Mouse (Mus musculus) limb, embryonic 15.5 days (tissue): ENCODE results near the gene Lsm14a. TPM values are rescaled to one million over a fixed set of nuclear protein-coding genes. Genes with fewer than 3 reads are reported as not detected.

Source experiments
- ATAC-seq: fragments of 200-750 bp; cut with Nextera tagmentation; 2 replicates; pipeline ENCODE4 v1.8.0; 2017; ENCODE audit warnings: low read depth, moderate TSS enrichment; ENCODE audit not compliant: insufficient number of reproducible peaks, low FRiP score, low TSS enrichment
- H3K27ac ChIP-seq: fragments of 300-500 bp; sonication (generic); 2 replicates; pipeline ENCODE4 v1.5.1; 2015; ENCODE audit warnings: moderate library complexity, mild to moderate bottlenecking, inconsistent platforms
- H3K27me3 ChIP-seq: fragments of 300-500 bp; sonication (generic); 2 replicates; pipeline ENCODE4 v1.6.1; 2015; ENCODE audit warnings: inconsistent platforms
- H3K36me3 ChIP-seq: fragments of 300-500 bp; sonication (generic); 2 replicates; pipeline ENCODE4 v1.6.1; 2015; ENCODE audit warnings: inconsistent platforms
- H3K4me1 ChIP-seq: fragments of 300-500 bp; sonication (generic); 2 replicates; pipeline ENCODE4 v1.6.1; 2015; ENCODE audit warnings: inconsistent platforms
- H3K4me2 ChIP-seq: fragments of 300-500 bp; sonication (generic); 2 replicates; pipeline ENCODE4 v1.6.1; 2015; ENCODE audit warnings: mild to moderate bottlenecking, inconsistent platforms
- H3K4me3 ChIP-seq: fragments of 300-500 bp; sonication (generic); 2 replicates; pipeline ENCODE4 v1.5.1; 2015; ENCODE audit warnings: mild to moderate bottlenecking, inconsistent platforms
- H3K9ac ChIP-seq: fragments of 300-500 bp; sonication (generic); 2 replicates; pipeline ENCODE4 v1.6.1; 2015; ENCODE audit warnings: inconsistent platforms
- H3K9me3 ChIP-seq: fragments of 300-500 bp; sonication (generic); 2 replicates; pipeline ENCODE4 v1.6.1; 2016; ENCODE audit warnings: inconsistent platforms
- WGBS: fragments of 180-500 bp; shearing (Covaris S2); methylation state at CpG from one replicate; pipeline ENCODE4 v1.1.7; 2015; 5-methylcytosine and 5-hydroxymethylcytosine counted together
- polyA plus RNA-seq: library from polyadenylated mRNA; unstranded; fragments of >200 nt; fragmentation: Nextera tagmentation; extraction: Ambion mirVana; gene quantifications from 2 replicates; pipeline ENCODE4 v1.2.1, GENCODE M21; 2015

Gene Lsm14a
- polyA plus RNA-seq, 1 experiment from 2014 or later, result 82.7 TPM

DNA sequence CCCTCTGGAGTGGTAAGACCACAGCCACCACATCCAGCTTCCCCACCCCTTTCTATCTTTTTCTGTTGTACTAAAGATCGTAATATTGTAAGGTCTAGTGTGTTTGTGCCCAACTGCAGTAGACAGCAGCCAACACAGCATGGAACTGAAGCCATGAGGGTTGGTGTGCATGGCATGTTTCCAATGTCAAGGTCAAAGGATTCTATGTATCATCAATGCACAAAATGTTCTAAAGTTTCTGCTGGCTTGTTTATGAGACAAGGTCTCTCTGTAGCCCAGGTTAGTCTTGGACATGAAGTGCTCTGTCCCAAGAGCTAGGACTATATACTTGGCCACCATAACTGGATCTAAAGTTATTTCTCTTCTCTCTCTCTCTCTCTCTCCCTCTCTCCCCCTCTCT, 68.3 kb downstream of the Lsm14a start:
- Histone ChIP-seq H3K4me3 (no peak overlapping the region), H3K9me3 (0 out of 2 replicates have a peak, but pooled peaks cover 4% of the 10 kb centered on the region), H3K4me1 (no peaks in the 10 kb centered on the region), H3K4me2 (no peak overlapping the region), H3K27ac (no peak overlapping the region), H3K27me3 (no peaks in the 10 kb centered on the region), H3K36me3 (no peaks in the 10 kb centered on the region), H3K9ac (no peak overlapping the region)
- WGBS, result 97% methylated on average over 1 of the region's 1 CpGs
- ATAC-seq, result no peak

DNA sequence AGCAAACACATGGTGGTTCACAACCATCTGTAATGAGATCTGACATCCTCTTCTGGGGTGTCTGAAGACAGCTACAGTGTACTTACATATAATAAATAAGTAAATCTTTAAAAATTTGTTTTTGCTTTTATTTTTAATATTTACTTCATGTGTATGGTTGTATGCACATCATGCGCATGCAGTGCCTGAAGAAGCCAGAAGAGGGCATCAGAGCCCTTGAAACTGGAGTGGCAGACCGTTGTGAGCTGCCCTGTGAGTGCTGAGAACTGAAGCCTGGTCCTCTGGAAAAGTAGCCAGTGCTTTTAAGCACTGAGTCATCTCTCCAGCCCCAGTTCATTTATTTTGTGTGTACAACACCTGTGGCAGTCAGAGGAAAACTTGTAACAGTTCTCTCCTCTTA, 69.1 kb downstream of the Lsm14a start:
- Histone ChIP-seq H3K27me3 (no peaks in the 10 kb centered on the region), H3K4me2 (no peak overlapping the region), H3K9ac (no peak overlapping the region), H3K27ac (no peak overlapping the region), H3K36me3 (no peaks in the 10 kb centered on the region), H3K9me3 (0 out of 2 replicates have a peak, but pooled peaks cover 4% of the 10 kb centered on the region), H3K4me1 (peaks cover 3% of the 10 kb centered on the region; the same call in 1 of the 2 replicates), H3K4me3 (no peak overlapping the region)
- ATAC-seq, result no peak
- 88% methylated on average over 2 of the region's 2 CpGs for WGBS

DNA sequence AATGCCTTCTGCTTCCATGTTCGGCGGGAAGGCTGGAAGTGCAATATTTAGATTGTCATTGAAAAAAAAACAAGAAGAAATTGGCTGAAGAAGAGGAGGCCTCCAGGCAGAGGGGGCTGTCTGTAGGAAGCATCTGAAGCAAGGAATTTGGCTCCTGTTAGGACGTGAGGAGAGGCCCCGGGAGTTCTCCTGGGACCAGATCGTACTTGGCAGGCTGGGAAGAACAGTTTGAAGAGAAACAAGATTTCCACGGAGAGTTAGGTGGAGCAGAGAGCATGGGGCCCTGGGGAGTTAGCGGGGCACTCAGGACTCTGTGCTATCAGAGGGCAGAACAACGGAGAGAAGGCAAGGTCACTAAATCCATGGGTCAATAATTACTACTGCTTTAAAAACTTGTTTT, 69.8 kb downstream of the Lsm14a start:
- ATAC-seq, result no peak
- Histone ChIP-seq H3K4me2 (no peak overlapping the region), H3K27me3 (no peaks in the 10 kb centered on the region), H3K4me3 (no peak overlapping the region), H3K4me1 (peaks cover 8% of the 10 kb centered on the region), H3K36me3 (no peaks in the 10 kb centered on the region), H3K9ac (no peak overlapping the region), H3K9me3 (0 out of 2 replicates have a peak, but pooled peaks cover 4% of the 10 kb centered on the region), H3K27ac (no peak overlapping the region)
- WGBS, result 57% methylated on average over 8 of the region's 8 CpGs

DNA sequence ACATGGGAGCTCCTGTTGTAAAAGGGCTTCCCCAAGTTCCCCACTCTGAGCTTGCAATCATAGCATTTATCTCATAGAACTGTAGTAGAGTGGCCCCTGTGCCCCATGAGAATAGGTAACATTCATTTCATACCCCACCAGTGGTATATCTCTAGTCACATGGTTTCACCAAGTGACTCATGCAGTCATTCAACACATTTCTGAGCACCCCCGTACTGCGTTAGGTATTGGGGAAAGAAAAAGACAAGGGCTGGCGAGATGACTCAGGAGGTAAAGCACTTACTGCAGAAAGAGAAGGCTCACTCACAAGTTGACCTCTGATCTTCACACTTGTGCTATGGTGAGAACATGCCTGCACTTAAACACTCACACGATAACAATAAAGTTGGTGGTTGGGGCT, 71.2 kb downstream of the Lsm14a start:
- H3K36me3 ChIP-seq, result no peaks in the 10 kb centered on the region
- ATAC-seq, result no peak
- 88% methylated on average over 4 of the region's 4 CpGs for WGBS
- H3K4me1 ChIP-seq, result peaks cover 17% of the 10 kb centered on the region
- 0 out of 2 replicates have a peak, but pooled peaks cover 4% of the 10 kb centered on the region for H3K9me3 ChIP-seq
- no peak overlapping the region for H3K27ac ChIP-seq
- H3K9ac ChIP-seq, result no peak overlapping the region
- no peak overlapping the region for H3K4me3 ChIP-seq
- H3K27me3 ChIP-seq, result no peaks in the 10 kb centered on the region
- no peak overlapping the region for H3K4me2 ChIP-seq

DNA sequence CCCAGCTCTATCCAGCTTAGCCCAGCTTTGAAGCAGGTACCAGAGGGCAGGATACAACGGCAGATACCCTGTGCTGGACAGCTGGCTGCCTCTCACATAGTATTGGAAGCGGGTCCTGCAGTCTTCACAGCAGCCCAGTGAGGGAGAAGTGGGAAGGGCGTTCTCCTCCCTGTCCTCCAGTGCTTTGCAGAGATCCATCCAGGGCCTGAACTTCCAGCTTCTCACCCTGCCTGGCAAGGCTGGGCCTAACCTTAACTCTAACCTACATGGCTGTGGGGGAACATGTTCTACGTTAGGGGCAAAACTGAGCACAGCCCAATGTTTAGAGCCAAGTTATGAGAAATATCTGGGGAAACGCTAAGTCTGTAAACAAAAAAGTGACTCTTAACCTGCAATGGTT, 72.0 kb downstream of the Lsm14a start:
- ATAC-seq, result no peak
- H3K27ac ChIP-seq, result no peak overlapping the region
- H3K9ac ChIP-seq, result no peak overlapping the region
- no peaks in the 10 kb centered on the region for H3K27me3 ChIP-seq
- H3K9me3 ChIP-seq, result 0 out of 2 replicates have a peak, but pooled peaks cover 4% of the 10 kb centered on the region
- H3K4me1 ChIP-seq, result peaks cover 17% of the 10 kb centered on the region
- WGBS, result 79% methylated on average over 5 of the region's 5 CpGs
- H3K36me3 ChIP-seq, result no peaks in the 10 kb centered on the region
- no peak overlapping the region for H3K4me3 ChIP-seq
- H3K4me2 ChIP-seq, result no peak overlapping the region

DNA sequence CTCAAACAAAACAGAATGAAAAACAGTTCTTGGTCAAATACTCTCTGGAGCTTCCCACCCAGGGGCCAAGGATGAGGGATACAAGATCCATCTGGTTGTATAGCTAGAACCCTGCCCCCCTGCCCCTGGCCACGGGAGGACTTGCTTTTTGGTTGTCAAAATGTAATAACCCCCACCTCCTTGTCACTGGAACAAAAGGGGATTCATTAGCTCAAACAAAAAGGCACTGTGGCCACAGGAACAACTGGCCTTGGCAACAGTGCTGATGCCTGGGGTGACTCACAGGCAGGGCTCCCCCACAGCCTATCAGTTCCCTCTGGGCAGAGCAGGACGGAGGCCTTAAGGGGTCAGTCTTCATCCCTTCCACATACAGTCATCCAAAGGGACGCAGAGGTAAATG, 73.2 kb downstream of the Lsm14a start:
- no peak overlapping the region for H3K4me2 ChIP-seq
- H3K9me3 ChIP-seq, result 0 out of 2 replicates have a peak, but pooled peaks cover 4% of the 10 kb centered on the region
- no peaks in the 10 kb centered on the region for H3K36me3 ChIP-seq
- H3K4me3 ChIP-seq, result no peak overlapping the region
- no peaks in the 10 kb centered on the region for H3K27me3 ChIP-seq
- no peak for ATAC-seq
- no peak overlapping the region for H3K9ac ChIP-seq
- H3K27ac ChIP-seq, result no peak overlapping the region
- WGBS, result 52% methylated on average over 3 of the region's 3 CpGs
- peaks cover 17% of the 10 kb centered on the region for H3K4me1 ChIP-seq

DNA sequence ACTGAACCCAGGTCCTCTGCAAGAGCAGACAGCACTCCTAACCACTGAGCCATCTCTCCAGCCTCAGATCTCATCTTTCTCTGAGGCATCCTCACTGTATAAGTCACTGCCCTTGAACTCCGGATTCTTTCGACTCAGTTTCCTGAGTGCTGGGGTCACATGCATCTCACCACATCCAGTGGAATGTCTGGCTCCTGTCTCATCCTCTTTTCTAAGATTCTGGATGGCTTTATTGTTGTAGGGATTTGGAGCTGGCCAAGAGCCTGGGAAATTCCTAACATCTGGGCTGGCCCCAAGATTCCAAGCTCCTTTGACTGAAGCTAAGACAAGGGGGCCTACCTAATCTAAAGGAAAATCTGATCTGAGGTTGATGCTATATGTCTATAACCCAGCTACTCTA, 74.0 kb downstream of the Lsm14a start:
- 0 out of 2 replicates have a peak, but pooled peaks cover 2% of the 10 kb centered on the region for H3K9me3 ChIP-seq
- no peak overlapping the region for H3K9ac ChIP-seq
- 53% methylated on average over 2 of the region's 2 CpGs for WGBS
- no peak for ATAC-seq
- peaks cover 17% of the 10 kb centered on the region for H3K4me1 ChIP-seq
- H3K36me3 ChIP-seq, result no peaks in the 10 kb centered on the region
- no peaks in the 10 kb centered on the region for H3K27me3 ChIP-seq
- no peak overlapping the region for H3K4me2 ChIP-seq
- H3K27ac ChIP-seq, result peak overlapping the region; percentile 89
- H3K4me3 ChIP-seq, result no peak overlapping the region

DNA sequence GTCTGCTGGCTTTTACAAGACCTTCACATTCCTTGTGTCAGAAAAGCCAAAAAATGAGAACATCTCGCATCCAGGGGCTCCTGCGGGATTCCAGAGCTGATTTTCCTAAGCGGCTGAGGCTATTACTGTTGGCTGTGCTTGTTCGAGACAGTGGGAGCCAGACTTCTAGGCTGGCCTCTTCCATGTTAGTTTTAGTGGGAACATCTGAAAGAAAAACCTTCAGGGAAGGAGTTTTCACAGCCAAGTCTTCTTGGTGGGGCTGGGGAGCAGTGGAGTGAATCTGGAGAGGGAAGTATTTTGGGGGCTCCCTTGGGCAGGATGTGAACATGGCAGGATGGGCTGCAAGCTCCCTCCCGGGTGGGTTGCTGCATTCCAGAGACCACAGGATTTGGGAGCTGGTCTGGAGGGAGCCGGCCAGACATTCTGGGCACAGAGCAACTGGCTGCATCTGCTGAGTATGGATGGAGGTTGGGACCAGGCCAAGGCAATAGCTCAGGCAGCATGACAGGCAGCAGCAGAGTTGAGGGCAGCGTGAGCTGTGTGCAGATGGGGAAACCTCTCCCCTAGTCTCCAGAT, 75.1 kb downstream of the Lsm14a start:
- Histone ChIP-seq H3K27me3 (no peaks in the 10 kb centered on the region), H3K4me1 (peaks cover 17% of the 10 kb centered on the region), H3K4me2 (no peak overlapping the region), H3K9ac (no peak overlapping the region), H3K4me3 (no peak overlapping the region), H3K36me3 (no peaks in the 10 kb centered on the region), H3K27ac (peak overlapping the region; percentile 89), H3K9me3 (no peaks in the 10 kb centered on the region)
- 23% methylated on average over 7 of the region's 7 CpGs for WGBS
- peak; percentile 86 for ATAC-seq

DNA sequence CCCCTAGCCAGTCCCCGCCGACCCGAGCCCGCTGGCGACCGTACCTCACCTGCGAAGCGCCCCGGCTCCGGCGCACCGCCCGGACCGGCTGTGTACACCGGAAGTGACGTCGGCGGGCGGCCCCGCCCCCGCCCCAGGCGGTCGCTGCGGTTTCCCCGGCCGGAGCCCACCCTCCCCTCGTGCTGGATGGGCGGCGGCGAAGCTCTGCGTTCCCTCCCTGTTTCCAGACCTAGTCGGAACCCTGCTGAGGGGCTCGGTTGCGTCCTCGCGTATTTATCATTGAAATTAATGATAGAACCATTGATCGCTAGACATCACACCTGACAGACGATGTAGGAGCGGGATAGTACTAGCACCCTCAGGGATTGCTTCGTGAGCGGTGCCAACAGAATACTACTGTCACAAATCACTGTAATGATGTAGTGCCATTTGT, 79.7 kb downstream of the Lsm14a start, which contains the start of gene 4931406P16Rik:
TSS of gene 4931406P16Rik (minus strand) at position 109 of the 433 bp plus-strand sequence.
- H3K27ac ChIP-seq, result peak within 1 kb of the TSS; percentile 84
- WGBS, result under 1% methylated on average over 41 of the region's 41 CpGs
- H3K9me3 ChIP-seq, result no peaks in the 10 kb centered on the region
- peak within 1 kb of the TSS; percentile 93 for H3K9ac ChIP-seq
- ATAC-seq, result peak; percentile 74
- no peaks in the 10 kb centered on the region for H3K27me3 ChIP-seq
- H3K4me3 ChIP-seq, result peak within 1 kb of the TSS; percentile 92
- no peaks in the 10 kb centered on the region for H3K36me3 ChIP-seq
- peaks cover 16% of the 10 kb centered on the region for H3K4me1 ChIP-seq
- peak within 1 kb of the TSS; percentile 70 for H3K4me2 ChIP-seq

DNA sequence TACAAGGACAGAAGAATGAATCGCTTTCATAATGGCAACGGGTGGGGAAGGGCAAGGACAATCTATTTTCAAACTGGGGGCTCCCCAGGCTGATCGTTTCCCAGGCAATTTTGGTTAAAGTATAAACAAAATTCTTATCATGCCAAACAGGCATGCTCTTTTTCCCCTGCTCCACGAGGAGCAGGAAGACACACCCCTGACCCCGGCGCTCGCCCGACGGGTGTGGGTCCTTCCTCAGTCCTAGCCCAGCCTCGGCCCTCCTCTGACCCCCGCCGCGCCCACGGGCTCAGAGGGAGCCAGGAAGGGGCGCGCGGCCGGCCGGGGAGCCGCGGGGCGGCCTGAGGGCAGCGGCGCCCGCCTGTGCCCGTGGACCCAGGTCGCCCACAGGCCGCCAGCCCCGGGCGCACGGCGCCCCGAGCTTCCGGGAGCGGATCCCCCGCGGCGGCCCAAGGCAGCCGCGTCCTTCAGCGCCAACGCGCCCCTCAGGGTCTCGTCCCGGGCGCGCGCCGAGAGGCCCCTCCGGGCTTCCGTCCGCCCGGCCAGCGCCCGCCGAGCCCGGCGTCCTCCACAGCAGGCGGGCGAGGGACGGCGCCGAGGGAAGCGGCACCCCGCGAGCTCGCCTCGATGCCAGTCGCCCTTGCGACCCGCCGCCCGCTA, 80.2 kb downstream of the Lsm14a start:
- WGBS, result under 1% methylated on average over 55 of the region's 73 CpGs
- H3K9ac ChIP-seq, result peak overlapping the region; percentile 93
- H3K36me3 ChIP-seq, result no peaks in the 10 kb centered on the region
- no peaks in the 10 kb centered on the region for H3K9me3 ChIP-seq
- peak overlapping the region; percentile 84 for H3K27ac ChIP-seq
- peaks cover 10% of the 10 kb centered on the region for H3K4me1 ChIP-seq
- H3K27me3 ChIP-seq, result no peaks in the 10 kb centered on the region
- peak; percentile 68 for ATAC-seq
- peak overlapping the region; percentile 92 for H3K4me3 ChIP-seq
- H3K4me2 ChIP-seq, result peak overlapping the region; percentile 70

DNA sequence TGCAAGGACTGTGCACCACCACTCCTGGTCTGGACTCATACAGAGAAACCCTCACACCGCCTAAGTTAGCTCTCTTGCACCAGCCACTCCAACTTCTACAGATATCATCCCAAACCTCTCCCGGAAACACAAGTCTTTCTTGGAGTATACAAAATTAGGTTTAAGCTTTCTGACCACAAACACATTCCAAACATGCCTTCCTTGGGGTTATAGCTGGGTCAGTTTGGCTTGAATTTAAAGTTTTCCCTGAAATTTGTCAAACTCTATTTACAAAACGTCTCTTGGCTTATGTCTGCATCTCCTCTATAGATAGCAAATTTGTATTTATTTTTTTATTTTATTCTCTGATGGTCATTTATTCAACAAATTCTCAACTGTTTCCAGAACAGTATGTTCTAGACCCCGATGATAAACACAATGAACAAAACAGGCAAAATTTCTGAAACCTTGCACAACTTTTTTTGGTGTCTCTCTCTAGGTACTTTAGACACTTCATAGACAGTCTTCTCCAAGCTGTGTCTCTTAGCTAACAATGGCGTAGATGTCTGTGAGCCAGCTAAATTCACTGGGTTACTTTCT, 83.8 kb downstream of the Lsm14a start:
- no peaks in the 10 kb centered on the region for H3K9me3 ChIP-seq
- H3K4me3 ChIP-seq, result no peak overlapping the region
- H3K4me1 ChIP-seq, result peaks cover 6% of the 10 kb centered on the region; the same call in 1 of the 2 replicates
- no peak overlapping the region for H3K4me2 ChIP-seq
- WGBS, result 65% methylated on average over 5 of the region's 5 CpGs
- H3K9ac ChIP-seq, result no peak overlapping the region
- no peaks in the 10 kb centered on the region for H3K36me3 ChIP-seq
- no peaks in the 10 kb centered on the region for H3K27me3 ChIP-seq
- no peak overlapping the region for H3K27ac ChIP-seq
- no peak for ATAC-seq

DNA sequence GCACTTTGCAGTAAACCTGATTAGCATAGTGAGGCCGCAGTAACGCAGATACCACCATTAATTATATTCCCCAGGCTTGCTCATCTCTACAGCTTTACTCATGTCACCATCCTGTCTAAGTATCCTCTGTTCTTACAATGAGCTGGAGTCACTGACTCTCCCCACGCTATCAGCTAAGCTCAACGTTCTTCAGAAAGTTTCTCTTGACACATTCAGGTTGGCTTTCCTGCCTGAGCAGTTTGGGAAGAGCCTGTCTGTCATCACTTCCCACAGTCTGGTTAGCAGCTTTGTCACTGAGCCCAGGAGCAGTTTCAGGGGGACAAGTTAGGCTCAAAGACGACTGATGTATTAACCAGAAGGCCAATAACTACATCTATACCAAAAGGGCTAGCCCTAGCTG, 84.5 kb downstream of the Lsm14a start:
- 53% methylated on average over 5 of the region's 5 CpGs for WGBS
- H3K4me3 ChIP-seq, result no peak overlapping the region

More for the DNA sequence above, 84.5 kb downstream of the Lsm14a start:
- ATAC-seq, result no peak
- no peak overlapping the region for H3K27ac ChIP-seq
- no peaks in the 10 kb centered on the region for H3K27me3 ChIP-seq
- no peaks in the 10 kb centered on the region for H3K36me3 ChIP-seq
- H3K9me3 ChIP-seq, result no peaks in the 10 kb centered on the region
- no peak overlapping the region for H3K4me2 ChIP-seq
- peaks cover 6% of the 10 kb centered on the region; the same call in 1 of the 2 replicates for H3K4me1 ChIP-seq
- H3K9ac ChIP-seq, result no peak overlapping the region
